ENCODE assay signal across 8 mouse cellular contexts in genomic region chr10:115492956-115493777, GRCm38 (mm10).
DNase-seq lines count a peak whose midpoint lies in the region; ATAC-seq and TF ChIP-seq lines count a peak whose summit lies in the region.

No protein-coding gene starts in this region.

- peaks cover 19% of the 10 kb centered on the region; the same call in 1 of the 2 replicates for H3K27me3 ChIP-seq in forebrain, embryonic 13.5 days
- H3K27me3 ChIP-seq in forebrain, embryonic 10.5 days (ENCODE audit: poor library complexity, severe bottlenecking) = no peaks in the 10 kb centered on the region
- no peaks in the 10 kb centered on the region for H3K27me3 ChIP-seq in lung, embryonic 16.5 days (ENCODE audit: control insufficient read depth, insufficient read depth, low read depth, low read length)
- H3K27me3 ChIP-seq in intestine, postnatal 0 days (replicated peaks; ENCODE audit: control insufficient read depth, insufficient read depth, low read length) = no peaks in the 10 kb centered on the region
- no peaks in the 10 kb centered on the region for H3K27me3 ChIP-seq in neural tube, embryonic 15.5 days (replicated peaks)

- no peak overlapping the region for H3K27ac ChIP-seq in forebrain, embryonic 13.5 days
- H3K27ac ChIP-seq in forebrain, embryonic 10.5 days = no peak overlapping the region
- H3K27ac ChIP-seq in lung, embryonic 16.5 days (ENCODE audit: low read length) = no peak overlapping the region
- no peak overlapping the region for H3K27ac ChIP-seq in intestine, postnatal 0 days (ENCODE audit: low read depth, low read length)
- H3K27ac ChIP-seq in neural tube, embryonic 15.5 days (replicated peaks) = no peak overlapping the region

- no peak; the same call in 1 of the 2 replicates for ATAC-seq in forebrain, embryonic 13.5 days
- no peak for ATAC-seq in lung, embryonic 16.5 days (ENCODE audit: low read depth)
- peak; percentile 41; the same call in 1 of the 2 replicates for ATAC-seq in intestine, postnatal 0 days
- ATAC-seq in neural tube, embryonic 15.5 days (ENCODE audit: low FRiP score) = no peak

- 50% methylated on average over 12 of the region's 12 CpGs for WGBS in forebrain, embryonic 13.5 days
- WGBS in forebrain, embryonic 10.5 days = 46% methylated on average over 12 of the region's 12 CpGs
- WGBS in lung, embryonic 16.5 days = 30% methylated on average over 12 of the region's 12 CpGs
- 40% methylated on average over 12 of the region's 12 CpGs for WGBS in intestine, postnatal 0 days
- WGBS in neural tube, embryonic 15.5 days = 54% methylated on average over 12 of the region's 12 CpGs

- H3K4me1 ChIP-seq in forebrain, embryonic 13.5 days = peaks cover 9% of the 10 kb centered on the region
- H3K4me1 ChIP-seq in forebrain, embryonic 10.5 days = peaks cover 15% of the 10 kb centered on the region
- peaks cover 9% of the 10 kb centered on the region; the same call in 1 of the 2 replicates for H3K4me1 ChIP-seq in lung, embryonic 16.5 days (replicated peaks; ENCODE audit: control insufficient read depth, insufficient read depth, low read length)
- H3K4me1 ChIP-seq in intestine, postnatal 0 days (replicated peaks; ENCODE audit: control insufficient read depth, insufficient read depth, low read length) = 0 out of 2 replicates have a peak, but pooled peaks cover 3% of the 10 kb centered on the region
- H3K4me1 ChIP-seq in neural tube, embryonic 15.5 days = peaks cover 13% of the 10 kb centered on the region

- H3K9me3 ChIP-seq in forebrain, embryonic 13.5 days (replicated peaks) = no peaks in the 10 kb centered on the region
- peaks cover 7% of the 10 kb centered on the region; the same call in 1 of the 2 replicates for H3K9me3 ChIP-seq in forebrain, embryonic 10.5 days
- peaks cover 4% of the 10 kb centered on the region; the same call in 1 of the 2 replicates for H3K9me3 ChIP-seq in lung, embryonic 16.5 days (ENCODE audit: control insufficient read depth, low read length)
- no peaks in the 10 kb centered on the region for H3K9me3 ChIP-seq in intestine, postnatal 0 days (ENCODE audit: control insufficient read depth)
- no peaks in the 10 kb centered on the region for H3K9me3 ChIP-seq in neural tube, embryonic 15.5 days (replicated peaks)

- H3K4me2 ChIP-seq in forebrain, embryonic 13.5 days = peak overlapping the region; percentile 34
- H3K4me2 ChIP-seq in lung, embryonic 16.5 days (ENCODE audit: low read depth, low read length) = peak overlapping the region; percentile 29
- peak overlapping the region; percentile 43 for H3K4me2 ChIP-seq in intestine, postnatal 0 days (replicated peaks; ENCODE audit: low read depth)
- H3K4me2 ChIP-seq in neural tube, embryonic 15.5 days = peak overlapping the region; percentile 46

- H3K4me3 ChIP-seq in forebrain, embryonic 13.5 days = no peak overlapping the region
- no peak overlapping the region for H3K4me3 ChIP-seq in forebrain, embryonic 10.5 days
- H3K4me3 ChIP-seq in lung, embryonic 16.5 days (ENCODE audit: low read length) = no peak overlapping the region
- H3K4me3 ChIP-seq in intestine, postnatal 0 days (ENCODE audit: low read depth, low read length) = no peak overlapping the region
- peak overlapping the region; percentile 14 for H3K4me3 ChIP-seq in neural tube, embryonic 15.5 days (replicated peaks)

- DNase-seq in forebrain, embryonic 10.5 days (ENCODE audit: extremely low spot score, low spot score) = no peak
- no peak for DNase-seq in lung, postnatal 10 days
- DNase-seq in layer of hippocampus, postnatal 14 days (ENCODE audit: low spot score in 2 of 2) = no peak
- DNase-seq in testis, postnatal 14 days (ENCODE audit: low spot score) = no peak

- no peak overlapping the region for H3K9ac ChIP-seq in forebrain, embryonic 13.5 days
- H3K9ac ChIP-seq in lung, embryonic 16.5 days (ENCODE audit: low read length) = no peak overlapping the region
- H3K9ac ChIP-seq in intestine, postnatal 0 days (ENCODE audit: low read depth, low read length) = no peak overlapping the region
- H3K9ac ChIP-seq in neural tube, embryonic 15.5 days (replicated peaks) = no peak overlapping the region; the same call in 1 of the 2 replicates

- no peaks in the 10 kb centered on the region for H3K36me3 ChIP-seq in forebrain, embryonic 13.5 days (ENCODE audit: poor library complexity, severe bottlenecking)
- H3K36me3 ChIP-seq in forebrain, embryonic 10.5 days (replicated peaks) = no peaks in the 10 kb centered on the region
- H3K36me3 ChIP-seq in lung, embryonic 16.5 days (ENCODE audit: control insufficient read depth, insufficient read depth, low read length) = no peaks in the 10 kb centered on the region
- no peaks in the 10 kb centered on the region for H3K36me3 ChIP-seq in intestine, postnatal 0 days (ENCODE audit: control insufficient read depth, insufficient read depth)
- H3K36me3 ChIP-seq in neural tube, embryonic 15.5 days = no peaks in the 10 kb centered on the region

- no peak for TF ChIP-seq CTCF in intestine, postnatal 0 days (IDR thresholded peaks at IDR 0.05; ENCODE audit: low read depth)
